Mouse (Mus musculus): Measurements from ENCODE around the gene Zfx. TPM values are rescaled to one million over a fixed set of nuclear protein-coding genes. Genes with fewer than 3 reads are reported as not detected.
A peak's percentile ranks its signal among the peaks of the same experiment; 100 is the strongest.

Zfx gene
- polyA plus RNA-seq, 1 experiment = 4.7 TPM

GRCm38 (mm10) chrX:94105964-94106363 lies 17.5 kb downstream of the Zfx start:
- TF ChIP-seq MYOG (IDR thresholded peaks at IDR 0.05; ENCODE audit: control insufficient read depth in 1 of 3, insufficient read depth in 1 of 3, insufficient read length in 2 of 3, low read depth in 2 of 3) (no peak), E2F4 (IDR thresholded peaks at IDR 0.05; ENCODE audit: insufficient read depth) (no peak), TCF3 (IDR thresholded peaks at IDR 0.05; ENCODE audit: insufficient read length, low read depth) (no peak), MYOD1 (IDR thresholded peaks at IDR 0.05; ENCODE audit: control insufficient read depth in 1 of 3, insufficient read length in 2 of 3, low read depth in 2 of 3) (no peak), MAX (IDR thresholded peaks at IDR 0.05; ENCODE audit: low read depth) (no peak), SRF (IDR thresholded peaks at IDR 0.05; ENCODE audit: control insufficient read depth, insufficient read length, low read depth) (no peak), REST (IDR thresholded peaks at IDR 0.05; ENCODE audit: insufficient read depth, insufficient read length) (no peak), POLR2AphosphoS2 (IDR thresholded peaks at IDR 0.05; ENCODE audit: insufficient read length, low read depth) (no peak), POLR2A (IDR thresholded peaks at IDR 0.05; ENCODE audit: insufficient read length, low read depth) (no peak), CEBPB (IDR thresholded peaks at IDR 0.05; ENCODE audit: insufficient read depth, poor library complexity, severe bottlenecking) (no peak), USF1 (IDR thresholded peaks at IDR 0.05; ENCODE audit: low read depth) (no peak)

GRCm38 (mm10) chrX:94102938-94103337 lies 20.6 kb downstream of the Zfx start:
- no peak overlapping the region for H3K4me3 ChIP-seq
- TF ChIP-seq E2F4 (IDR thresholded peaks at IDR 0.05; ENCODE audit: insufficient read depth) (no peak), POLR2AphosphoS2 (IDR thresholded peaks at IDR 0.05; ENCODE audit: insufficient read length, low read depth) (no peak), MAX (IDR thresholded peaks at IDR 0.05; ENCODE audit: low read depth) (no peak), POLR2A (IDR thresholded peaks at IDR 0.05; ENCODE audit: insufficient read length, low read depth) (no peak), TCF12 (IDR thresholded peaks at IDR 0.05; ENCODE audit: insufficient read depth, poor library complexity, severe bottlenecking) (no peak), SRF (IDR thresholded peaks at IDR 0.05; ENCODE audit: control insufficient read depth, insufficient read length, low read depth) (no peak), REST (IDR thresholded peaks at IDR 0.05; ENCODE audit: insufficient read depth, insufficient read length) (no peak), MYOD1 (IDR thresholded peaks at IDR 0.05; ENCODE audit: control insufficient read depth in 1 of 3, insufficient read length in 2 of 3, low read depth in 2 of 3) (no peak), USF1 (IDR thresholded peaks at IDR 0.05; ENCODE audit: low read depth) (no peak), CEBPB (IDR thresholded peaks at IDR 0.05; ENCODE audit: insufficient read depth, poor library complexity, severe bottlenecking) (no peak), TCF3 (IDR thresholded peaks at IDR 0.05; ENCODE audit: insufficient read length, low read depth) (no peak), MYOG (IDR thresholded peaks at IDR 0.05; ENCODE audit: control insufficient read depth in 1 of 3, insufficient read depth in 1 of 3, insufficient read length in 2 of 3, low read depth in 2 of 3) (no peak)
- H3K79me2 ChIP-seq (ENCODE audit: control insufficient read depth, insufficient read depth) = peaks cover 68% of the 10 kb centered on the region
- peaks cover 13% of the 10 kb centered on the region for H3K36me3 ChIP-seq (ENCODE audit: control insufficient read depth, insufficient read depth)
- no peak overlapping the region for H3ac ChIP-seq (ENCODE audit: control insufficient read depth, insufficient read length)
- no peak overlapping the region for H3K4me2 ChIP-seq (ENCODE audit: low read depth)
- no peaks in the 10 kb centered on the region for H3K27me3 ChIP-seq (ENCODE audit: control insufficient read depth, insufficient read depth, insufficient read length)

More at GRCm38 (mm10) chrX:94105964-94106363, 17.5 kb downstream of the Zfx start:
- H3K36me3 ChIP-seq (ENCODE audit: control insufficient read depth, insufficient read depth) = no peaks in the 10 kb centered on the region
- peak overlapping the region; percentile 50 for H3K4me2 ChIP-seq (ENCODE audit: low read depth)
- H3K4me3 ChIP-seq = no peak overlapping the region
- H3K27me3 ChIP-seq (ENCODE audit: control insufficient read depth, insufficient read depth, insufficient read length) = no peaks in the 10 kb centered on the region
- peaks cover 87% of the 10 kb centered on the region for H3K79me2 ChIP-seq (ENCODE audit: control insufficient read depth, insufficient read depth)
- no peak overlapping the region for H3ac ChIP-seq (ENCODE audit: control insufficient read depth, insufficient read length)

GRCm38 (mm10) chrX:94100561-94100960 lies 22.9 kb downstream of the Zfx start:
- TF ChIP-seq MYOG (IDR thresholded peaks at IDR 0.05; ENCODE audit: control insufficient read depth in 1 of 3, insufficient read depth in 1 of 3, insufficient read length in 2 of 3, low read depth in 2 of 3) (no peak), POLR2A (IDR thresholded peaks at IDR 0.05; ENCODE audit: insufficient read length, low read depth) (no peak), TCF3 (IDR thresholded peaks at IDR 0.05; ENCODE audit: insufficient read length, low read depth) (no peak), CEBPB (IDR thresholded peaks at IDR 0.05; ENCODE audit: insufficient read depth, poor library complexity, severe bottlenecking) (no peak), MAX (IDR thresholded peaks at IDR 0.05; ENCODE audit: low read depth) (no peak), SRF (IDR thresholded peaks at IDR 0.05; ENCODE audit: control insufficient read depth, insufficient read length, low read depth) (no peak), REST (IDR thresholded peaks at IDR 0.05; ENCODE audit: insufficient read depth, insufficient read length) (no peak), E2F4 (IDR thresholded peaks at IDR 0.05; ENCODE audit: insufficient read depth) (no peak), USF1 (IDR thresholded peaks at IDR 0.05; ENCODE audit: low read depth) (no peak), POLR2AphosphoS2 (IDR thresholded peaks at IDR 0.05; ENCODE audit: insufficient read length, low read depth) (no peak), MYOD1 (IDR thresholded peaks at IDR 0.05; ENCODE audit: control insufficient read depth in 1 of 3, insufficient read length in 2 of 3, low read depth in 2 of 3) (no peak), TCF12 (IDR thresholded peaks at IDR 0.05; ENCODE audit: insufficient read depth, poor library complexity, severe bottlenecking) (no peak)
- no peak overlapping the region for H3K4me2 ChIP-seq (ENCODE audit: low read depth)
- no peak overlapping the region for H3ac ChIP-seq (ENCODE audit: control insufficient read depth, insufficient read length)
- H3K27me3 ChIP-seq (ENCODE audit: control insufficient read depth, insufficient read depth, insufficient read length) = no peaks in the 10 kb centered on the region
- peaks cover 20% of the 10 kb centered on the region for H3K36me3 ChIP-seq (ENCODE audit: control insufficient read depth, insufficient read depth)
- no peak overlapping the region for H3K4me3 ChIP-seq
- peaks cover 68% of the 10 kb centered on the region for H3K79me2 ChIP-seq (ENCODE audit: control insufficient read depth, insufficient read depth)

- H3K4me3 ChIP-seq = no peak overlapping the region
- peaks cover 6% of the 10 kb centered on the region for H3K36me3 ChIP-seq (ENCODE audit: control insufficient read depth, insufficient read depth)
- no peak overlapping the region for H3ac ChIP-seq (ENCODE audit: control insufficient read depth, insufficient read length)
- TF ChIP-seq POLR2AphosphoS2 (IDR thresholded peaks at IDR 0.05; ENCODE audit: insufficient read length, low read depth) = no peak
- TF ChIP-seq CEBPB (IDR thresholded peaks at IDR 0.05; ENCODE audit: insufficient read depth, poor library complexity, severe bottlenecking) = no peak
- no peak overlapping the region for H3K4me2 ChIP-seq (ENCODE audit: low read depth)
- peaks cover 71% of the 10 kb centered on the region for H3K79me2 ChIP-seq (ENCODE audit: control insufficient read depth, insufficient read depth)
- no peaks in the 10 kb centered on the region for H3K27me3 ChIP-seq (ENCODE audit: control insufficient read depth, insufficient read depth, insufficient read length)
Observed at GRCm38 (mm10) chrX:94091001-94091400, 32.5 kb downstream of the Zfx start.

GRCm38 (mm10) chrX:94061246-94061645 lies 62.3 kb downstream of the Zfx start:
- peak overlapping the region; percentile 19 for H3K4me3 ChIP-seq
- no peaks in the 10 kb centered on the region for H3K27me3 ChIP-seq (ENCODE audit: control insufficient read depth, insufficient read depth, insufficient read length)
- no peaks in the 10 kb centered on the region for H3K79me2 ChIP-seq (ENCODE audit: control insufficient read depth, insufficient read depth)
- peak overlapping the region; percentile 77 for H3K4me2 ChIP-seq (ENCODE audit: low read depth)
- TF ChIP-seq SRF (IDR thresholded peaks at IDR 0.05; ENCODE audit: control insufficient read depth, insufficient read length, low read depth) (no peak), POLR2AphosphoS2 (IDR thresholded peaks at IDR 0.05; ENCODE audit: insufficient read length, low read depth) (no peak), MAX (IDR thresholded peaks at IDR 0.05; ENCODE audit: low read depth) (no peak), MYOG (IDR thresholded peaks at IDR 0.05; ENCODE audit: control insufficient read depth in 1 of 3, insufficient read depth in 1 of 3, insufficient read length in 2 of 3, low read depth in 2 of 3) (no peak), REST (IDR thresholded peaks at IDR 0.05; ENCODE audit: insufficient read depth, insufficient read length) (no peak), MYOD1 (IDR thresholded peaks at IDR 0.05; ENCODE audit: control insufficient read depth in 1 of 3, insufficient read length in 2 of 3, low read depth in 2 of 3) (no peak), E2F4 (IDR thresholded peaks at IDR 0.05; ENCODE audit: insufficient read depth) (no peak), TCF12 (IDR thresholded peaks at IDR 0.05; ENCODE audit: insufficient read depth, poor library complexity, severe bottlenecking) (no peak), CEBPB (IDR thresholded peaks at IDR 0.05; ENCODE audit: insufficient read depth, poor library complexity, severe bottlenecking) (no peak)
- H3K36me3 ChIP-seq (ENCODE audit: control insufficient read depth, insufficient read depth) = no peaks in the 10 kb centered on the region
- H3ac ChIP-seq (ENCODE audit: control insufficient read depth, insufficient read length) = no peak overlapping the region
